Mouse (Mus musculus): Measurements from ENCODE around the gene Clrn2. TPM values are rescaled to one million over a fixed set of nuclear protein-coding genes. Genes with fewer than 3 reads are reported as not detected.

Gene Clrn2
- total and polyA plus RNA-seq, 3 experiments = 0.33 TPM; not detected in 2

GRCm38 (mm10) chr5:45512908-45513307, 59.4 kb downstream of the Clrn2 start:
- no peak overlapping the region for H3K4me3 ChIP-seq (ENCODE audit: low read depth, low read length)
- H3K27me3 ChIP-seq (ENCODE audit: insufficient read depth, low read length) = no peaks in the 10 kb centered on the region
- ATAC-seq (ENCODE audit: extremely low read depth, insufficient number of reproducible peaks, low FRiP score, poor library complexity, severe bottlenecking) (no peak), DNase-seq (ENCODE audit: low spot score) (no peak)
- H3K9me3 ChIP-seq (replicated peaks) = no peaks in the 10 kb centered on the region
- H3K4me1 ChIP-seq (ENCODE audit: insufficient read depth, low read depth, low read length) = no peaks in the 10 kb centered on the region
- H3K36me3 ChIP-seq (replicated peaks) = peaks cover 55% of the 10 kb centered on the region
- TF ChIP-seq GATA1 (IDR thresholded peaks at IDR 0.05; ENCODE audit: borderline replicate concordance, low read length) (no peak), GATA2 (IDR thresholded peaks at IDR 0.05; ENCODE audit: borderline replicate concordance, low read depth, low read length) (no peak), TAL1 (conservative IDR thresholded peaks at IDR 0.05; ENCODE audit: low read depth, low read length) (no peak), CTCF (IDR thresholded peaks at IDR 0.05; ENCODE audit: low read depth, low read length) (no peak), POLR2AphosphoS5 (IDR thresholded peaks at IDR 0.05; ENCODE audit: insufficient replicate concordance, low read depth, low read length) (no peak)

DNA sequence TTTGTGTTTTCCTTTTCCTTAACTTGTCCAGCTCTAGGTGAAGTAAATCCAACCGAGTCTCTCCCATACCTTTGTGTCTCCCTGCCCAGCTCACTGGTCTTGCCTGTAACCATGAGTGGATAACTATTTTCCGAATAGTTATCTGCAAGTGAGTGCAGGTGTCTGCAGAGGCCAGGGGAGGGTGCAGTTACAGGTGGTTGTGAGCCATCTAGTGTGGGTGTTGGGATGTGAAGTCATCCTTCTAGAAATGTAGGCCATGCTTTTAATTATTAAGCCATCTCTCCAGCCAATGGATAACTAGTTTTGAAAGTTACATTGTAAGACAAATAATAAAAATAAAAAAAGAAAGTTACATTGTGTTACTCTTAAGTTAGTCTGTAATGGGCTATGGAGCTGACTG, 60.0 kb downstream of the Clrn2 start:
- DNase-seq (ENCODE audit: low spot score) (no peak), ATAC-seq (ENCODE audit: extremely low read depth, insufficient number of reproducible peaks, low FRiP score, poor library complexity, severe bottlenecking) (no peak)
- Histone ChIP-seq H3K4me1 (ENCODE audit: insufficient read depth, low read depth, low read length) (no peaks in the 10 kb centered on the region), H3K36me3 (replicated peaks) (peaks cover 51% of the 10 kb centered on the region), H3K9me3 (replicated peaks) (no peaks in the 10 kb centered on the region), H3K27me3 (ENCODE audit: insufficient read depth, low read length) (no peaks in the 10 kb centered on the region), H3K4me3 (ENCODE audit: low read depth, low read length) (no peak overlapping the region)
- TF ChIP-seq GATA1 (IDR thresholded peaks at IDR 0.05; ENCODE audit: borderline replicate concordance, low read length) (no peak), TAL1 (conservative IDR thresholded peaks at IDR 0.05; ENCODE audit: low read depth, low read length) (no peak), GATA2 (IDR thresholded peaks at IDR 0.05; ENCODE audit: borderline replicate concordance, low read depth, low read length) (no peak), CTCF (IDR thresholded peaks at IDR 0.05; ENCODE audit: low read depth, low read length) (no peak), POLR2AphosphoS5 (IDR thresholded peaks at IDR 0.05; ENCODE audit: insufficient replicate concordance, low read depth, low read length) (no peak)

Other genes with a start within 250 kb of the Clrn2 start
- gene Qdpr, start 3.5 kb upstream of the Clrn2 start, total RNA-seq (2014; fragmentation: Nextera tagmentation) = 28.9 and 29.9 TPM in 2 replicates
- gene Qdpr, start 3.5 kb upstream of the Clrn2 start, total RNA-seq (2017) = 28.0 and 32.3 TPM in 2 replicates
- 65.5 and 87.7 TPM in 2 replicates for gene Qdpr, start 3.5 kb upstream of the Clrn2 start, polyA plus RNA-seq (2012)
- 49.6 and 60.0 TPM in 2 replicates for gene Lap3, start 39.6 kb downstream of the Clrn2 start, total RNA-seq (2014; fragmentation: Nextera tagmentation)
- 47.9 and 50.5 TPM in 2 replicates for gene Lap3, start 39.6 kb downstream of the Clrn2 start, total RNA-seq (2017)
- 15.8 and 22.9 TPM in 2 replicates for gene Lap3, start 39.6 kb downstream of the Clrn2 start, polyA plus RNA-seq (2012)
- 22.6 and 27.1 TPM in 2 replicates for gene Med28, start 66.5 kb downstream of the Clrn2 start, total RNA-seq (2014; fragmentation: Nextera tagmentation)
- 75.2 and 99.0 TPM in 2 replicates for gene Med28, start 66.5 kb downstream of the Clrn2 start, total RNA-seq (2017)
- 49.2 and 60.1 TPM in 2 replicates for gene Med28, start 66.5 kb downstream of the Clrn2 start, polyA plus RNA-seq (2012)
- not detected in 2 replicates for gene Fam184b, start 185.9 kb downstream of the Clrn2 start, total RNA-seq (2014; fragmentation: Nextera tagmentation)
- gene Fam184b, start 185.9 kb downstream of the Clrn2 start, total RNA-seq (2017) = 0.05 and 0.06 TPM in 2 replicates
- gene Fam184b, start 185.9 kb downstream of the Clrn2 start, polyA plus RNA-seq (2012) = not detected in 2 replicates
- gene Ncapg, start 216.2 kb downstream of the Clrn2 start, total RNA-seq (2014; fragmentation: Nextera tagmentation) = 129 and 155 TPM in 2 replicates
- gene Ncapg, start 216.2 kb downstream of the Clrn2 start, total RNA-seq (2017) = 130 and 157 TPM in 2 replicates
- gene Ncapg, start 216.2 kb downstream of the Clrn2 start, polyA plus RNA-seq (2012) = 6.9 and 9.2 TPM in 2 replicates

Measured in G1E (cell line).